In the genomic region with DNA sequence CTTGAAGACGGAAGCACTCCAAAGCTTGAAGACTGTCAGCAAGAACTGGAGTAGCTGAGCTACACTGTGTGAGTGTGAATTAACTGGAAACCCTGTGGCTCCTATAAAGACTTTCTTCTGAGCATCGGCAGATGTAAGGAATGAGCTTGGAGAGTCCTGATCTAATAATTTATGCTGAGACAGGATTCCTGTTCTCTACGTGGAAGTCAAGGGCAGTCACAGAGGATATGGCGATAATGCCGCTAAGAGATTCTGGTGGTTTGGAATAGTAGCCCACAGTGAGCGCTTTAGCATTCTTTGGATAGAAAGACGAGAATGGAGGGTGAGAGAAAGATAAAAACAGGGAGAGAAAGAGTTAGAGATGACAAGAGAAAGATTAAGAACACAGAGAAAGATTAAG, we compare ENCODE assay signal across 36 mouse cellular contexts. TPM values are rescaled to one million over a fixed set of nuclear protein-coding genes. Genes with fewer than 3 reads are reported as not detected.
DNase-seq lines count a peak whose midpoint lies in the region; ATAC-seq and TF ChIP-seq lines count a peak whose summit lies in the region.
"Had no signal": no experiment of that assay in that cellular context is flagged by ENCODE, and none has a peak within 500 bp of the region (broad histone marks: within the 10 kb centered on the region; RNA-seq: fewer than 3 reads in every experiment).

No protein-coding gene starts in this region.

- no peaks in the 10 kb centered on the region for H3K9me3 ChIP-seq in heart, embryonic 15.5 days (replicated peaks)
- no peaks in the 10 kb centered on the region for H3K9me3 ChIP-seq in heart, embryonic 10.5 days
- no peaks in the 10 kb centered on the region for H3K9me3 ChIP-seq in intestine, embryonic 14.5 days (ENCODE audit: control insufficient read depth, low read length)
- no peaks in the 10 kb centered on the region for H3K9me3 ChIP-seq in intestine, embryonic 15.5 days
- H3K9me3 ChIP-seq in E14TG2a.4 (ENCODE audit: low read length): no peaks in the 10 kb centered on the region
- no peaks in the 10 kb centered on the region for H3K9me3 ChIP-seq in forebrain, embryonic 12.5 days
- H3K9me3 ChIP-seq: embryonic facial prominence, embryonic 10.5 days; embryonic facial prominence, embryonic 13.5 days; forebrain, embryonic 13.5 days; G1E had no signal

- H3K4me1 ChIP-seq in heart, embryonic 15.5 days (replicated peaks): peaks cover 19% of the 10 kb centered on the region
- peaks cover 18% of the 10 kb centered on the region for H3K4me1 ChIP-seq in heart, embryonic 10.5 days
- H3K4me1 ChIP-seq in intestine, embryonic 14.5 days (replicated peaks; ENCODE audit: control insufficient read depth, insufficient read depth, low read length): peaks cover 7% of the 10 kb centered on the region; the same call in 1 of the 2 replicates
- H3K4me1 ChIP-seq in intestine, embryonic 15.5 days (replicated peaks): peaks cover 10% of the 10 kb centered on the region; the same call in 1 of the 2 replicates
- peaks cover 17% of the 10 kb centered on the region for H3K4me1 ChIP-seq in E14TG2a.4 (replicated peaks; ENCODE audit: low read depth, low read length)
- peaks cover 18% of the 10 kb centered on the region for H3K4me1 ChIP-seq in forebrain, embryonic 12.5 days

- DNase-seq in heart, adult 11 months: peak; percentile 63
- DNase-seq in heart, postnatal 14 days: no peak
- no peak for DNase-seq in heart, embryonic 10.5 days (ENCODE audit: low spot score)
- no peak for DNase-seq in intestine, embryonic 14.5 days (ENCODE audit: low spot score)
- DNase-seq: adrenal gland, postnatal 10 days; adrenal gland, postnatal 36 days; cerebellum, adult 11 months; cerebellum, adult 2 months; cerebellum, adult 9-11 months; cerebellum, postnatal 25 days; embryo, embryonic 11 days; gastrocnemius, postnatal 10 days; gastrocnemius, postnatal 36 days; kidney, adult 11 months; kidney, adult 8-10 months had no signal

- H3K27me3 ChIP-seq in heart, embryonic 15.5 days: peaks cover 95% of the 10 kb centered on the region
- H3K27me3 ChIP-seq in heart, embryonic 10.5 days (ENCODE audit: insufficient read depth, poor library complexity, severe bottlenecking): peaks cover 97% of the 10 kb centered on the region
- peaks cover 96% of the 10 kb centered on the region for H3K27me3 ChIP-seq in intestine, embryonic 14.5 days (replicated peaks; ENCODE audit: control insufficient read depth, insufficient read depth, low read length)
- peaks cover 79% of the 10 kb centered on the region for H3K27me3 ChIP-seq in intestine, embryonic 15.5 days (replicated peaks)
- H3K27me3 ChIP-seq in E14TG2a.4 (ENCODE audit: insufficient read depth, low read length): peaks cover 92% of the 10 kb centered on the region
- peaks cover 96% of the 10 kb centered on the region for H3K27me3 ChIP-seq in forebrain, embryonic 12.5 days

- 56% methylated on average over 7 of the region's 7 CpGs for WGBS in heart, embryonic 15.5 days
- 57% methylated on average over 7 of the region's 7 CpGs for WGBS in heart, embryonic 10.5 days
- 50% methylated on average over 7 of the region's 7 CpGs for WGBS in intestine, embryonic 14.5 days
- 55% methylated on average over 7 of the region's 7 CpGs for WGBS in intestine, embryonic 15.5 days
- 47% methylated on average over 7 of the region's 7 CpGs for WGBS in forebrain, embryonic 12.5 days

- no peak overlapping the region for H3K9ac ChIP-seq in heart, embryonic 15.5 days
- no peak overlapping the region for H3K9ac ChIP-seq in intestine, embryonic 14.5 days (ENCODE audit: low read length)
- H3K9ac ChIP-seq in intestine, embryonic 15.5 days: no peak overlapping the region
- H3K9ac ChIP-seq in forebrain, embryonic 12.5 days: no peak overlapping the region
- H3K9ac ChIP-seq: embryonic facial prominence, embryonic 13.5 days; forebrain, embryonic 13.5 days; hindbrain, embryonic 14.5 days had no signal

- no peaks in the 10 kb centered on the region for H3K36me3 ChIP-seq in heart, embryonic 15.5 days
- H3K36me3 ChIP-seq in heart, embryonic 10.5 days: no peaks in the 10 kb centered on the region
- H3K36me3 ChIP-seq in intestine, embryonic 14.5 days (ENCODE audit: control insufficient read depth, insufficient read depth, low read length): no peaks in the 10 kb centered on the region
- H3K36me3 ChIP-seq in intestine, embryonic 15.5 days: no peaks in the 10 kb centered on the region
- H3K36me3 ChIP-seq in E14TG2a.4 (ENCODE audit: insufficient read depth, low read length): no peaks in the 10 kb centered on the region
- no peaks in the 10 kb centered on the region for H3K36me3 ChIP-seq in forebrain, embryonic 12.5 days (replicated peaks)
- H3K36me3 ChIP-seq: embryonic facial prominence, embryonic 10.5 days; embryonic facial prominence, embryonic 13.5 days; G1E had no signal

- ATAC-seq in heart, embryonic 15.5 days (replicated peaks; ENCODE audit: insufficient number of reproducible peaks, insufficient read depth, low FRiP score, low read depth): no peak
- ATAC-seq in intestine, embryonic 14.5 days (replicated peaks; ENCODE audit: low FRiP score, low TSS enrichment, low read depth): no peak
- ATAC-seq in intestine, embryonic 15.5 days: no peak
- no peak for ATAC-seq in forebrain, embryonic 12.5 days (ENCODE audit: low FRiP score)
- ATAC-seq: forebrain, embryonic 13.5 days; forebrain, embryonic 16.5 days; hindbrain, postnatal 0 days; inflammation-experienced regulatory T-cells, adult 6 months; Patski had no signal

- H3K4me2 ChIP-seq in heart, embryonic 15.5 days: no peak overlapping the region
- H3K4me2 ChIP-seq in intestine, embryonic 14.5 days (ENCODE audit: low read length): no peak overlapping the region
- H3K4me2 ChIP-seq in intestine, embryonic 15.5 days (replicated peaks): no peak overlapping the region
- H3K4me2 ChIP-seq in forebrain, embryonic 12.5 days: no peak overlapping the region

- TF ChIP-seq CTCF in E14TG2a.4 (conservative IDR thresholded peaks at IDR 0.05; ENCODE audit: low read length): no peak

- intact Hi-C loops in heart, postnatal 14 days (cut with DNase I): no loop called here

- H3K27ac ChIP-seq in heart, embryonic 15.5 days: no peak overlapping the region
- H3K27ac ChIP-seq in heart, embryonic 10.5 days: no peak overlapping the region
- no peak overlapping the region for H3K27ac ChIP-seq in intestine, embryonic 14.5 days (ENCODE audit: low read depth)
- no peak overlapping the region for H3K27ac ChIP-seq in intestine, embryonic 15.5 days
- H3K27ac ChIP-seq in forebrain, embryonic 12.5 days: no peak overlapping the region
- H3K27ac ChIP-seq: embryonic facial prominence, embryonic 10.5 days; embryonic facial prominence, embryonic 13.5 days; forebrain, embryonic 13.5 days; hindbrain, embryonic 14.5 days; hindbrain, postnatal 0 days had no signal

- H3K4me3 ChIP-seq in heart, embryonic 15.5 days: 0 out of 2 replicates have a peak overlapping the region, but pooled peaks have one; percentile 2
- H3K4me3 ChIP-seq in heart, embryonic 10.5 days: no peak overlapping the region
- peak overlapping the region; percentile 8; the same call in 1 of the 2 replicates for H3K4me3 ChIP-seq in intestine, embryonic 14.5 days (ENCODE audit: low read depth, low read length)
- no peak overlapping the region for H3K4me3 ChIP-seq in intestine, embryonic 15.5 days (replicated peaks)
- peak overlapping the region; percentile 89; the same call in 1 of the 2 replicates for H3K4me3 ChIP-seq in E14TG2a.4 (replicated peaks; ENCODE audit: low read length)
- no peak overlapping the region for H3K4me3 ChIP-seq in forebrain, embryonic 12.5 days (replicated peaks)
- H3K4me3 ChIP-seq: erythroblast, embryonic 14.5 days had no signal

RNA-seq across cellular contexts. Expression of a gene that starts 1.7 kb away (rescaled TPM):
- 10 to 100 TPM in 1 of 2 experiments, not detected in 1; 11.6 TPM for total RNA-seq in heart, postnatal 14 days (2021)
- 9.5 and 113 TPM in 2 replicates for polyA plus RNA-seq in heart, embryonic 15.5 days (2015; fragmentation: Nextera tagmentation; extraction: Ambion mirVana)
- 0.30 and 0.33 TPM in 2 replicates for polyA plus RNA-seq in heart, embryonic 10.5 days (2016; fragmentation: Nextera tagmentation; extraction: Ambion mirVana)
- 0.46 and 1.1 TPM in 2 replicates for polyA plus RNA-seq in intestine, embryonic 14.5 days (2014; fragmentation: Nextera tagmentation; extraction: Ambion mirVana)
- 1.4 and 1.5 TPM in 2 replicates for polyA plus RNA-seq in intestine, embryonic 15.5 days (2015; fragmentation: Nextera tagmentation; extraction: Ambion mirVana)
- polyA plus RNA-seq in forebrain, embryonic 12.5 days (2016; fragmentation: Nextera tagmentation; extraction: Ambion mirVana): 0.28 TPM in 1 of 2 replicates, not detected in the other
- total RNA-seq: adrenal gland, postnatal 10 days; gastrocnemius, adult 18-20 months; gastrocnemius, postnatal 10 days; hindbrain, postnatal 0 days had no signal
- polyA plus RNA-seq: erythroblast, embryonic 14.5 days; forebrain, embryonic 13.5 days; hindbrain, embryonic 14.5 days; hindbrain, postnatal 0 days had no signal

RNA-seq across cellular contexts. Expression of a gene that starts 26.9 kb away (rescaled TPM):
- total RNA-seq in heart, postnatal 14 days (2021): not detected
- polyA plus RNA-seq in heart, embryonic 15.5 days (2015; fragmentation: Nextera tagmentation; extraction: Ambion mirVana): not detected in 2 replicates
- polyA plus RNA-seq in heart, embryonic 10.5 days (2016; fragmentation: Nextera tagmentation; extraction: Ambion mirVana): 0.09 TPM in 1 of 2 replicates, not detected in the other
- polyA plus RNA-seq in intestine, embryonic 14.5 days (2014; fragmentation: Nextera tagmentation; extraction: Ambion mirVana): not detected in 2 replicates
- polyA plus RNA-seq in intestine, embryonic 15.5 days (2015; fragmentation: Nextera tagmentation; extraction: Ambion mirVana): 0.06 TPM in 1 of 2 replicates, not detected in the other
- polyA plus RNA-seq in forebrain, embryonic 12.5 days (2016; fragmentation: Nextera tagmentation; extraction: Ambion mirVana): 0.13 TPM in 1 of 2 replicates, not detected in the other
- total RNA-seq: adrenal gland, adult 18-20 months; adrenal gland, postnatal 10 days; adrenal gland, postnatal 36 days; G1E; gastrocnemius, adult 18-20 months; gastrocnemius, postnatal 10 days; gastrocnemius, postnatal 36 days; granulocyte monocyte progenitor cell, adult 5-6 weeks; heart, adult 8-10 months; hematopoietic stem cell, adult 5-6 weeks; hindbrain, postnatal 0 days had no signal
- polyA plus RNA-seq: cerebellum, adult 2 months; cortical plate, adult 2 months; erythroblast, embryonic 14.5 days; forebrain, embryonic 13.5 days; forebrain, embryonic 16.5 days; G1E; heart, postnatal 0 days; hindbrain, embryonic 14.5 days; hindbrain, postnatal 0 days; inflammation-experienced regulatory T-cells, adult 6 months; Patski had no signal

RNA-seq across cellular contexts. Expression of a gene that starts 27.5 kb away (rescaled TPM):
- total RNA-seq in heart, postnatal 14 days (2021): 100 to 1,000 TPM in 1 of 2 experiments, 10 to 100 TPM in 1; 69.3 to 132 TPM
- polyA plus RNA-seq in heart, embryonic 15.5 days (2015; fragmentation: Nextera tagmentation; extraction: Ambion mirVana): 3.5 TPM in 1 of 2 replicates, not detected in the other
- polyA plus RNA-seq in heart, embryonic 10.5 days (2016; fragmentation: Nextera tagmentation; extraction: Ambion mirVana): 3.5 and 4.5 TPM in 2 replicates
- 11.8 and 19.7 TPM in 2 replicates for polyA plus RNA-seq in intestine, embryonic 14.5 days (2014; fragmentation: Nextera tagmentation; extraction: Ambion mirVana)
- 3.0 and 7.8 TPM in 2 replicates for polyA plus RNA-seq in intestine, embryonic 15.5 days (2015; fragmentation: Nextera tagmentation; extraction: Ambion mirVana)
- 7.0 and 22.0 TPM in 2 replicates for polyA plus RNA-seq in forebrain, embryonic 12.5 days (2016; fragmentation: Nextera tagmentation; extraction: Ambion mirVana)
- polyA plus RNA-seq: cerebellum, adult 2 months; forebrain, embryonic 16.5 days; heart, postnatal 0 days; hindbrain, embryonic 14.5 days had no signal

RNA-seq across cellular contexts. Expression of a gene that starts 27.8 kb away (rescaled TPM):
- 100 to 1,000 TPM in 1 of 2 experiments, 10 to 100 TPM in 1; 67.9 to 160 TPM for total RNA-seq in heart, postnatal 14 days (2021)
- 1.6 and 1.7 TPM in 2 replicates for polyA plus RNA-seq in heart, embryonic 15.5 days (2015; fragmentation: Nextera tagmentation; extraction: Ambion mirVana)
- 3.1 and 6.4 TPM in 2 replicates for polyA plus RNA-seq in heart, embryonic 10.5 days (2016; fragmentation: Nextera tagmentation; extraction: Ambion mirVana)
- 5.2 and 7.5 TPM in 2 replicates for polyA plus RNA-seq in intestine, embryonic 14.5 days (2014; fragmentation: Nextera tagmentation; extraction: Ambion mirVana)
- 5.0 and 5.8 TPM in 2 replicates for polyA plus RNA-seq in intestine, embryonic 15.5 days (2015; fragmentation: Nextera tagmentation; extraction: Ambion mirVana)
- polyA plus RNA-seq in forebrain, embryonic 12.5 days (2016; fragmentation: Nextera tagmentation; extraction: Ambion mirVana): 10.0 and 10.5 TPM in 2 replicates

RNA-seq across cellular contexts. Expression of a gene that starts 33.3 kb away (rescaled TPM):
- 10 to 100 TPM; 29.6 to 55.4 TPM for total RNA-seq in heart, postnatal 14 days (2021)
- 8.6 and 12.1 TPM in 2 replicates for polyA plus RNA-seq in heart, embryonic 15.5 days (2015; fragmentation: Nextera tagmentation; extraction: Ambion mirVana)
- polyA plus RNA-seq in heart, embryonic 10.5 days (2016; fragmentation: Nextera tagmentation; extraction: Ambion mirVana): 10.6 and 21.8 TPM in 2 replicates
- polyA plus RNA-seq in intestine, embryonic 14.5 days (2014; fragmentation: Nextera tagmentation; extraction: Ambion mirVana): 18.9 and 19.6 TPM in 2 replicates
- 21.0 and 23.6 TPM in 2 replicates for polyA plus RNA-seq in intestine, embryonic 15.5 days (2015; fragmentation: Nextera tagmentation; extraction: Ambion mirVana)
- 44.5 and 46.9 TPM in 2 replicates for polyA plus RNA-seq in forebrain, embryonic 12.5 days (2016; fragmentation: Nextera tagmentation; extraction: Ambion mirVana)

Comparison
In these comparisons a context has a peak if more than half of its experiments do, and no peak if none do; other contexts are left out.
1. H3K4me3 ChIP-seq: peak in heart, embryonic 15.5 days (single experiment), intestine, embryonic 14.5 days (single experiment) and E14TG2a.4 (single experiment); none in heart, embryonic 10.5 days (single experiment), intestine, embryonic 15.5 days (single experiment) and forebrain, embryonic 12.5 days (single experiment).